Mouse (Mus musculus): Measurements from ENCODE around the gene Ccdc187.

Ccdc187 gene

DNA sequence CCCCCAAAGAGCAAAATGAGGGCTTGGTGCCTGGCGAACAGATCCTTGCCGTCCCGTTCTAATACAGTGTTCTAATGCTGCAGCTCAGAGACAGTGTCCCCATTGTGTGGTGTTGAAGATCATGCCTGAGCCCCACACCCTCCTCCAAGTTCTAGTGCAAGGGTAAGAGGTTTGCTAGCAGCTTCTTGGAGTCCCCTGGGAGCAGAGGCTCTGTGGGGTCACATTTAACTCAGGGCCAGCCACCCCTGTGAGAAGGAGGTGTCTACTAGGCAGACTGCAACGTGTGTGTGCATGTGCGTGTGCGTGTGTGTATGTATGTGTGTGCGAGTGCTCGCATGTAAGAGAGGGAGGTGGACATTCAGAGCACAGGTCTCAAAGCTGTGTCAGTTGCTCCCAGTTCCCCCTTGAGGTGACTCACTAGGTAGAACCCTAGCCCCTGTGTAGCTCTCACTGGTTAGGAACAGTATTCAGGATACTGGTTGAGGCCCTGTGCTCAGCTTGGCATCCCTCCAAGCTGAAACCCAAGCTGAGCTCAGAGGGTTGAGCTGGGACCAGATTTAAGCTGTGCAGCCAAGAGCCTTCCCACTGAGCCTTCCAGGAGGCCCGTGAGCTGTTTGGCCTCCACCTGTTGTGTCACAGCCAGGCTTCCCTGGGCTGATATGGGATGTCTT lies 22.4 kb upstream of the Ccdc187 start:
- no peak for DNase-seq (ENCODE audit: low spot score)

DNA sequence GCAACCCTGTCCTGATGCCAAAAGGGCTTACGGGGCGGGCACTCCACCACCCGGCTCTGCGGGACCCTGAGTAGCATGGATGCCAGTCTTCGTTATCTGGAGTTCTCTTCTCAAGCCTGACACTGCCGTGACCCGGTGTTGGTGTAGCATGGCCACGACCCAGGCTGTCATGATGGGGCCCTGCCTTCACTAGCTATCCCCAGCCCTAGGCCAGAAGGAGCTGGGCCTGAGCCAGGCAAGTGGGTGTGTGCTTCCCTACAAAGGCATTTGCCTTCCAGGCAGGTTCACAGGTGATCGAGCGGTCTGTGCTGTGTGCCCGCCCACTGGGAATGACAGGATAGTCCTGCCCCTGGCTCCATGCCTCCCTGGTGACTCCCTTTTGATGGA lies 21.6 kb upstream of the Ccdc187 start:
- peak; percentile 66 for DNase-seq (ENCODE audit: low spot score)

DNA sequence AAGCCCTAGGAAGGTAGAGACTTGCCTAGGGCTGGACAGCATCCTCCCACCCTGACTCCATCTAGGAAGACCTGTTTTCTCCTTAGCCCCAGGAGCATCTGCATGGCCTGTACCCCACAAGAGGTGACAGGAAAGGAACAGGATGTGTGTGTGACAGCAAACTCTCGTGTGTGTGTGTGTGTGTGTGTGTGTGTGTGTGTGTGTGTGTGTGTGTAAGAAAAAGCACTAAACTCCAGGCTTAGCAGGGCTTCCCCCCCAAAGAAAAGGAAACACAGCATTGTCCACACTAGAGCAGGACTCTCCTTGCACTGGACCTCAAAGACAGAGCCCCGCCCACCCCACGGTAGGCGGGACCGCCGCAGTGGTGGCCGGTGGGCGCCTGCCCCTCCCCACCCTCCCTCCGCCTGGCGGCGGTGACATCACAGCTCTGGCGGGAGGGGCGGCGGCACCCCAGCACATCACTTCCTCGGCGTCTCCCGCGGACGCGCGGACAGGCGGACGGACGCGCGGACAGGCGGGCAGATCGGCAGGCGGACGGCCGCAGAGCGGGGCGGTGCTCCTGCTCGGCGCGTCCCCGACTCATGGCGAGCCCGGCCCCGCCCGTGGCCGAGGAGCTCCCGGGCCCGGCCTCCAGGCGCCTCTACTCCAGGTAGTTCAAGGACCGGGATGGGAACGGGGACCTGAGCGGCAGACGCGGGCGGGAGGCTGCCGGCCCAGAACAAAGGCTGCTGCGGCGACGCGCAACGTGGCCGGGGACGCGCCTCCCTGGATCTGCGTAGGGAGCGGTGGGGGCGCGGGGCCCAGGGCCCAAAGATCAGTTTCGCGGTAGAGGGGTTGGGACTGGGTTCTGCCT lies 20.9 kb upstream of the Ccdc187 start, which contains the start of gene Gpsm1:
Gene Gpsm1 (plus strand): TSS at position 444 of the 853 bp plus-strand sequence.
- DNase-seq (ENCODE audit: low spot score), result peak; percentile 81

DNA sequence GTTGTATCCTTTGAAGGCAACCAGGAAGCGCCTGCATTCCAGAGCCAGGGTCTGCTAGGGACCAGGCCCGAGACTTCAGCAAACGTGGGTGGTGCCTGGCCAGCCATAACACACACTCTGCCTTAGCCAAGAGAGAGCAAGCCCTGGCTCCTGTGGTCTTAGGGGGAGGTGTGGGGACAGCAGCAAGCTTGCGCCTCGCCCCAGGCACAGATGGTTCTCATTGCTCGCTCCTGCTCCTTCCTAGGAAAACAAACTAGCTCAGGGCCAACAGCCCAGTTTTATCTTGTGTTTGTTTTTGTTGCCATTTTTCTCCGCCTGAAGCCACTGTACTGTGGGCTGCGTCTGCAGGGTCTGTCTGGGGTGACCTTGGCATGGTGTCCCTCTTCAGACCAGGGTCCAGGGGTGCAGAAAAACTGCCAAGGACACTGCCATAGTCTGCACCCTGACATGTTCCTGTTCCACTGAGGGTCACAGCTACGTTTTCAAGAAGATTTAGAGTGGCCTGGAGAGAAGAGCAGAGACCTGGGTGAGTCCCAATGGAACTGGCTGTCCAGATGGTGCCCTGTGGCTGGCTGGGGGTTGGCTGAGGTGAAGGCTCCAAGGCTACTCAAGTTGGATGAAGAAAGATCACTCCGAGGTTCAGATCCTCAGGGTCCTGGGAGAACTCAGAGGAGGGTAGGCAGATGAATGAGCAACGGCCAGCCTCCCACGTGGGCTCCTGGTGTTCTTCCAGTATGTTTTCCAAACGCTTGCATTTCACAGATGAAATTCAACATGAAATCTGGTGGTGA lies 20.1 kb upstream of the Ccdc187 start:
- no peak for DNase-seq (ENCODE audit: low spot score)

DNA sequence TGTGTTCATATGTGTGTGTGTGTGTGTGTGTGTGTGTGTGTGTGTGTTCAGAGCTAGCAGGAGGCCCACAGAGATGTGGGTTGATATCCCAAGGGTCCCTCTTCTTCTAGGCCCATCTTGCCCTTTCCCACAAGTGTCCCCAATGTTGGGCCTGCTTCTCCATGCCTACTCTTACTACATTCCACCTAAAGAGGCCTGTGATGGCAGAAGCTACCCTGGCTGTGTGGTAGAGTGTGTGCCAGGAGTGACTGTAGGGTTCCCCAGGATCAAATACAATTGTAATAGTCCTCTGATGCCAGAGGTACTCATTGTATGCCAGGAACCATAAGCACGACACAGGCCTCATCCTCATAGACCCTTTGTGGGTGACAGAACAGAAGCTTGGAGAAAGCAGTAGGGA lies 19.0 kb upstream of the Ccdc187 start:
- no peak for DNase-seq (ENCODE audit: low spot score)

DNA sequence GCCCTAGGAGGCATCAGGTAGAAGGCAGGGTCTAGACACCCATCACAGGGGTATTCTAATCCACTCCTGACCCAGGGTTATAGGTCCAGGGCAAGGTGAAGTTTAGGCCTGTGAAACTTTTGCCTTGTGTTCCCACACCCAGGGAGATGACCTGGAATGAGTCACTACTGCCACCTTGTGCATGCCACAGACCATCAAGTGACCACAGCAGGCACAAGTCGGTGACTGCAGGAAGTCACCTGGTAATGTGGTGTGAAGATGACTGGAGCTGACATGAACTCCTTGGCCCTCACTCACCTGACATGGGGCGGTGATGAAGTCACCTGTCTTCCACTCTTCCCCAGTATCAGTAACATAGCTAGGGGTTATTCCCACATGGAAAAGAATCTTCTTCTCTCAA lies 18.5 kb upstream of the Ccdc187 start:
- DNase-seq (ENCODE audit: low spot score), result no peak

DNA sequence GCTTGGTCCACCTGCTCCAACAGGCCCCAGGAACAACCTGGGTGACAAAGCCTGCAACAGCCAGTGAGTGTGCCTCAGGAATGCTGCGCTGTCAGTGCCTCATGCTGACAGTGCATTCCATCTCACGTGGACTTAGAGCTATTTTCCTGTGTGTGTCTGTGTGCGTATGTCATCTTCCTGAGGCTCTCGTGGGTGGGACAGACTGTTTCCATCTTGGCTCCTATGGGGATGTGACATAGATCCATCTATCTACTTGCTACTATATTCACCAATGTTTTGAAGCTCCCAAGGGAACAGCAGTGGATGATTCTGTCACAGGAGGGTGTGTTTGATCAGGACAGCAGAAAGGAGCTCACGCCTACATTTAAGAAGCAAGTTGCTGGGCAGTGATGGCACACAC lies 17.6 kb upstream of the Ccdc187 start:
- DNase-seq (ENCODE audit: low spot score), result no peak

DNA sequence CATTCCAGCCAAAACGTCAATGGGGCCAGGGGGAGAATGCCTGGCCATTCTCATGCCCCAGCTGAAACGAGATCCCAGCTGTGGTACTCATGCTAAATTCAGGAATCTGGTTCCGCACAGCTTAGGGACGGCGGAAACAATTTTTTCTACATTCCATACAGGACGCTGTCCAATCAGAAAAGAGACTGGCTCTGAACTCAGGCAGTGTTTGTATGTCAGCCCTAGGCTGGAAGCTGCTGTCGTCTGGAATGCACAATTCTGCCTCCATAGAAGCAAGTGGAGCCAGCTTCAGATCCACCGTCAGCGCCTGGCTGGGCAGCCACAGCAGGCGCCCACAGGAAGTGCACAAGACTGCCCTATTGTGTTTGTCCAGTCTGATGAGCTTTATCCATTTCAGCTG lies 15.4 kb upstream of the Ccdc187 start:
- no peak for DNase-seq (ENCODE audit: low spot score)

DNA sequence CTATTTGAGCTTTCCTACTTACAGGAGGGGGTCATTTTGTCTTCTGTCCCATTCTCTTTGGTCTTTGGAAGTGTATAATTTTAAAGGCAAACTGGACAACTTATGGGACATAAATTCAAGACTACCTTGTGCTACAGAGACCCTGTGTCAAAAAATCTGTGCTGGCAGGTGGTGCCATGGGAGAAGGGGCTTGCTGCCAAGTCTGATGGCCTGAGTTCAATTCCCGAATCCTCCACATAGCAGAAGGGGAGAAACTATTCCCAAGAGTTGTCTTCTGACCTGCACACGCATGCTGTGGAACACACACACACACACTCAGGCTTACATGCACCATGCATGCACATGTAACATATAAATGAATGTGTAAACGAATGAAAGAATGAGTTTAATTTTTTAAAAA lies 12.3 kb upstream of the Ccdc187 start:
- DNase-seq (ENCODE audit: low spot score), result no peak

DNA sequence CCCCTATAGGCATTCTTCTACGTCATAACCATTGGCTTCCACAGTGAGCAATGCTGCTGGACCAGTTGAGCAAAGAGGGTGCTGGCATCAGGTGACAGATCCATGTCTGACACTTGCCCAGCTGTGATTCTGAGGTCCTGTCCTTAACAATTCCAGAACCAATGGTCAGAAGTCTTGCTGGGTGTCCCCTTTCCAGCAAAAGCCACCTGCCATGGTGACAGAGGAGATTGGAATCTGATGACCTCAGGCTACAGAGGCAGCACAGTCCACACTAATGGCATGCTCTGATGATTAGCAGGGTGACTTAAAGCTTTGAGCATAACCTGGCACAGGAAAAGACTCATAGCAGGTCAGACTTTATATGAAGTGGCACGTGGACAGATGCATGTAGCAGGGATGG lies 11.2 kb upstream of the Ccdc187 start:
- DNase-seq (ENCODE audit: low spot score), result no peak

DNA sequence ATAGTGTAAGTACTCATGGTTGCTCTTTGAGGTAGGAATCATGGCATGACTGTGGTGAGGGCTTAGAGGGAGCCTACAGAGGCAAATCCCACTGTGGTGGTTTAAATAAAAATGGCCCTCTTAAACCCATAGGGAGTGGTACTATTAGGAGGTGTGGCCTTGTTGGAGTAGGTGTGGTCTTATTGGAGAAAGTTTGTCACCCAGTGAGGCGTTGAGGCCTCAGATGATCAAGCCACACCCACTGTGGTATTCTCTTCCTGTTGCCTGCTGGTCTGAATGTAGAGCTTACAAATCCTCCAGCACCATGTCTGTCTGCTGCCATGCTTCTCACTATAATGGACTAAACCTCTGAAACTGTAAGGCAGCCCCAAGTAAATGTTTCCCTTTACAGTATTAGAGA lies 10.4 kb upstream of the Ccdc187 start:
- DNase-seq (ENCODE audit: low spot score), result no peak

DNA sequence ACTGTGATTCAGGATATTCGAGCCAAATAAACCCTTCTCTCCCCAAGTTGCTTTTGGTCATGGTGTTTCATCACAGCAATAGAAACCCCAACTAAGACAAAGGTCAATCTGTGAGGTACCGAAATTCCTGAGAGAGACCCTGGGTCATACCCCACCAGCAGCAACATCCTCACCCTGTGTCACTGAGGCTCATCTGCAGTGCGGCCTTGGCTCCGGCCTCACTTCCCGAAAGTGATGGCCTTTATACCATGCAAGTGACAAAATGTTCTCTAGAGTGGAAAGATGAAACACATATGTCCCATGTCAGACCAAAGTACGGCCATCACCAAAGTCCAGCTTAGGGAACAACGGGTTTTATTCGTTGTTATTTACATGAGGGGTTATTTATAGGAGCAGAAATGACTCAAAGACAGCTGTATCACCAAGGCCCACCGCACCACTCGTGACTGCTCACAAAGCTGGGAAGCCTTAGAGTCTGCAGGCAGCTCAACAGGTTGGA lies 7.7 kb upstream of the Ccdc187 start:
- no peak for DNase-seq (ENCODE audit: low spot score)

DNA sequence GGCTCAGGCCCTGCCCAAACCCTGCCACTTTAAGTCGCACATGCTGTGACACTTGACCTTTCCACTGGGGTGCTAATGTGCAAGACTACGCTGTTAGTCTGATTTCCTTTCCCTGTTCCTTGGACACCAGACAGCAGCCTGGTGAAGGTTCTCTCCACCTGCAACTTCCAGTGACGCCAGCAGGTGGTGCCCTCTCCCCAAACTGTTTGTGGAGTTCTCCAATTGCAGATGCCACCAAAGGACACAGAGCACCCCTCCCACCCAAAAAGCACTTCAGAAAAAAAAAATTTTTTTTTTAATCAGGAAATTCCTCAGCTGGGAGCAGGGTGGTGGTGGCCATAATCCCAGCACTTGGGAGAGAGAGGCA lies 6.4 kb upstream of the Ccdc187 start:
- peak; percentile 91 for DNase-seq (ENCODE audit: low spot score)

DNA sequence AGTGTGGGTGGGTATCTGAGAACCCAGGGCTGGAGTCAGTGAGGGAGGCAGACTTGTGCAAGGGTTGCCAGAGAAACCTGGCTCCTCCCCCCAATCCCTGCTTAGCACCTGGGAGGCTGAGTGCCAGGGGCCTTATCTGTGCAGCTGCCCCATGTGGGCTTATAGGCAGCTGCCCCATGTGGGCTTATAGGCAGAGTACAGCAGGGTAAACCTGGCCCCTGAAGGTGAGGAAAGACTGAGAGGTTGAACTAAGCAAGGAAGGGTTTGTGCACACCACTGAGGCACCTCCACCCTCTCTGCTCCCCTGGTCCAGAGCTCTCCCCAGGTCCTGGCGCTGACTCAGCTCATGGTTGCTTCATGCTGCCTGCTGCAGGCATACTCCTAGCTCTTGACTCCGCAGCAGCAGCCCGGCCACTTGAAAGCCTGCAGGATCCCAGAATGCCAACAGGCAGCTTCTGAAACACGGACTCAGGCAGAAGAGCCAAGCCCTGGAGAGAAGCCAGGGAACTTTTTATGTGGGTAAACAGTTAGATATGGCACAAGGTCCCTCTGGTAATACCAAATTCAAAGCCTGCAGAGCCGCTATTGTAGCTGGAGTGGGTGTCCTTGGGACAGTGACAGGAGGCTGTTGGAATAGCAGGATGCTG lies 5.9 kb upstream of the Ccdc187 start:
- DNase-seq (ENCODE audit: low spot score), result no peak

DNA sequence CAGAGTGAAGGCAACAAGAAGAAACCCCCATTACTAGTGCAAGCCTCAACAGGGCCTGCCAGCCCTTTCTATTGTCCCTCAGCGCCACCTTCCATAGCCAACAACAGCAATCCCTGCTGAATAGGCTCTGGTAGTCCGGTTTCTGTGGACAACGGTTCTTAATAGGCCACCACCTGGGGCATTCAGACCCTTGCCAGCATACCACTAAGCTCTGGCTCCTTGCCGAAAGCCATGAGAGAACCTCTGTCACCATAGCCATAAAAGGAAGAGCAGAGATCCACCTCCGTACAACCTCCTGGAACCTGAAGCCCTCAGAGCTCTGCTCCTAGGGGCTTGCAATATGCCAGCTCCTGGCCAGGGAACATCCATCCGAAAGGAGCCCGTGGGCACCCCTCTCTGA lies 5.0 kb upstream of the Ccdc187 start:
- DNase-seq (ENCODE audit: low spot score), result no peak

DNA sequence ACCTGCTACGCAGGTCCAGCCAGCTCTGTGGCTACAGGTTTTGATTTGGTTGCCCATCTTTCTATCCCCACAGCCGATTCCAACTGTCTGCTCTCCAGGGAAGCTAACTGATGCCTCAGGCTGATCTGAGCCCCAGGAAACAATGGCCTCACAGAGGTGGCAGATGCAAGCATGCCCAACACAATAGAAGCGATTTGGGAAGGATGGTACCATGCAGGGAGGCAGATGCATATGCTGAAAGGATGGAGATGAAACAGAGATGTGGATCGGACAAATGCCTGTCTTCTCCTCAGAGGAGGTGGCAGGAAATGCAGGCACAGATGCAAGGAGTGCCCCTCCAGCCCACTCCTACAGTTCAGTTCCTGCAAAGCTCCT lies 4.5 kb upstream of the Ccdc187 start:
- DNase-seq (ENCODE audit: low spot score), result peak; percentile 54

DNA sequence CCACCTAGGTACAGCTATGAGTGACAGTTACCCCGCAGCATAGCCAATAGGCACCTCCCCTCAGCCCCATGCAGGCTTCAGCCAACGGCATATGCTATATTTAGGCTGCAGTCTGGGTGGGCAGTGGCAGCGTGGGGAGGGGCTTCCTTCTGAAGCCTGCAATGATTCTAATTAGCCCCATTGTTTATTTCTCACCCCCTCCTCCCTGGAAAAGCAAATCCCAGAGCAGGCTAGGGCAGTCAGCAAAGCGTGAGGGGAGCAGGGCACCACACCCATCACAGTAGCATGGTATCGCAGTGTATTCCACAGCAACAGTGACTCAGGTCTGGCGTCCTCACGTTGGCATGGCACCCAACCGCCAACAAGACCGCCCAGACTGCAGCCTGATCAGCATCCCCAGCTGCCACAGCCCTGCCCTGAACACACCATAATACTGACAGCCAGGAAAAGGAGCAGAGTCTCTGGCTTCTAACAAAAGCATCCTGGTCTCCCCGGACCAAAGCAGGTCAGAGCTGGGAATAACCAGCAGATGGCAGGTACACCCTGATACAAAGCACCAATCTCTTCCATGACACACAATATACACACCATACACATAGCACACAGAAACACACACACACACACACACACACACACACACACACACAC lies 4.0 kb upstream of the Ccdc187 start:
- peak; percentile 77 for DNase-seq (ENCODE audit: low spot score)

DNA sequence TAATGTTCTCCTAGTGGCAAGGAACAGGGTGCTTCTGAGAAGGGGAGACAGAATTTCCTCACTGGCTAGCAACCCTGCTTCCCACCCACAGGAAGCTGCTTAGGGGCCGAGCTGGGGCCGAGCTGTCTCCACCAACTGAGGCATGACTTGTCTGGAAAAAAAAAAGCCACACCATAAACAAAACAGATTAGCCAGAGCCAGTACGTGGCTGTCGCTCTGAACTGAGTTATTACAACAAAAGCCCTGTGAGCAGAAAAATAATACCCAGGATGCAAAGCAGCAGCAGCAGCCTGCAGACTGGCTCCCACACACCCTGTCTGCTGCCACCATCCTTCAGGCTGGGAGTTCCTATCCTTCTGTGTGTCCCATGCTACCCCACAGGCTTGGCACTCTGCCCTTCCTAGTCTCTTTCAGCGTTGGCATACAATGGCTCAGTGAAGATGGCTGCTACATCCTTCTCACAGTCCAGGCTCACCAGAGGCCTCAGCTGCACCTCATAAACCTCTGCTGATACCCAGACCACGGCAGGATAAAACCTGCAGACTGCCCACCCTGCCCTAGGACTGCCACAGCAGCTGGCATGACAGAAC lies 2.3 kb upstream of the Ccdc187 start:
- DNase-seq (ENCODE audit: low spot score), result peak; percentile 85

DNA sequence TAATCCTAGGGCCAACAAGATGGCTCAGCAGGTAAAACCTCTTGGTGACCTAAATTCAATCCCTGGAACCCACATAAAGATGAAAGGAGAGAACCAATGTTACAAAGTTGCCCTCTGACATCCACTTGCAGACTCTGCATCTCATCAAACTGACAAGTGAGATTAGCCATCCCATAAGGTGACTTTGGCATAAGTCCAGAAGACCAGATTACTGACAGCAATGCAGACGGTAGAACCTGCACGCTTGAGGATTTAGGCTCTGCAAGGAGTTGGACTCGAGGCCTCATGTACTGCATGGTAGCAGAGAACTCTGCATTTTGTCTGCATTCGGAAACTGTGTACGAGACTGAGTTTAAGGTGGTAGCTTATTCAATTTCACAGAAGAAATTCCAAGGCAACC lies 4.2 kb downstream of the Ccdc187 start:
- DNase-seq (ENCODE audit: low spot score), result no peak

DNA sequence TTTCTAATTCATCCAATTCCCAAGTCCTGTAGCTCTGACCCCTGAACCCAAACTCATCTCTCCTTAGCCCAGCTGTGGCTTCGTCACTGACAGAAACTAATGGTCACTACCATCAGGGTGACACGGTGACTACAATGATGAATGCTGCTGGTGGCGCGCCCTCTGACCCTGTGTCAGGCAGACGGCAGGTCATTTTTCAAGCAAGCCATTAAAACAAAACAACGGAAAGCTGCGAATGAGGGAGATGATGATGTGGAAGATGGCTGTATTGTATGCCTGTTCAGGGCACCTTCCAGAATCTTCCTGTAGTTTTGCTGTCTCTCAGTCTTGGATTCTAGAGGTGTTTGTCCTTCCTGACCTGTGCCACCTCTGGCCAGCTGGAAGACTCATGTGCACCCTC lies 8.0 kb downstream of the Ccdc187 start:
- DNase-seq (ENCODE audit: low spot score), result no peak

DNA sequence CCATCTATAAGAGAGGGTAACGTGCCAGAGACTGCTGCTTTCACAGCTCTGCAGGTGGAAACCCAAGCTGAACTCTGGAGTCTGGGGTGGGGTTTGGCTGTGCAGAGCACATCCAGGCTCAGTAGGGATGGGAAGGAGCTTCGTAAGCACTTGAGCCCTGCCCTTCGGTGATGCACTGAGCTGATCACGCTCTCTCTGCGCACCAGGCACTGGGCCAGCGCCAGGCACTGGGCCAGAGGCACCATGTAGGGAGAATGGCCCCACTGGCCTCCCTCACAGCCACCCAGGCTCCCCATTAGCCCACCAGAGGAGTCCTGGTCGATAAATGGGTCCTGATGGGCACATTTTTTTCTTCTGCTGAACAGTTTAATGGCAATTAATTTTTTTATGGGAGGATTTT lies 8.6 kb downstream of the Ccdc187 start:
- peak; percentile 24 for DNase-seq (ENCODE audit: low spot score)
